Mouse (Mus musculus) small intestine, adult 2 months (tissue): Measurements from ENCODE around the gene B3galt5.

ENCODE experiments used
- CTCF ChIP-seq: fragments of 200-500 bp; IDR thresholded peaks from 2 replicates; pipeline ENCODE4 v1.5.1; 2012; ENCODE audit warnings: low read depth, mild to moderate bottlenecking, control low read depth, inconsistent platforms, low read length, moderate library complexity, mixed read lengths; ENCODE audit not compliant: insufficient replicate concordance, insufficient read length; ENCODE audit errors: extremely low read depth
- POLR2A ChIP-seq: fragments of 200-500 bp; IDR thresholded peaks from 2 replicates; pipeline ENCODE4 v1.6.1; 2012; ENCODE audit warnings: low read depth, mild to moderate bottlenecking, control low read depth, inconsistent platforms, low read length, moderate library complexity

DNA sequence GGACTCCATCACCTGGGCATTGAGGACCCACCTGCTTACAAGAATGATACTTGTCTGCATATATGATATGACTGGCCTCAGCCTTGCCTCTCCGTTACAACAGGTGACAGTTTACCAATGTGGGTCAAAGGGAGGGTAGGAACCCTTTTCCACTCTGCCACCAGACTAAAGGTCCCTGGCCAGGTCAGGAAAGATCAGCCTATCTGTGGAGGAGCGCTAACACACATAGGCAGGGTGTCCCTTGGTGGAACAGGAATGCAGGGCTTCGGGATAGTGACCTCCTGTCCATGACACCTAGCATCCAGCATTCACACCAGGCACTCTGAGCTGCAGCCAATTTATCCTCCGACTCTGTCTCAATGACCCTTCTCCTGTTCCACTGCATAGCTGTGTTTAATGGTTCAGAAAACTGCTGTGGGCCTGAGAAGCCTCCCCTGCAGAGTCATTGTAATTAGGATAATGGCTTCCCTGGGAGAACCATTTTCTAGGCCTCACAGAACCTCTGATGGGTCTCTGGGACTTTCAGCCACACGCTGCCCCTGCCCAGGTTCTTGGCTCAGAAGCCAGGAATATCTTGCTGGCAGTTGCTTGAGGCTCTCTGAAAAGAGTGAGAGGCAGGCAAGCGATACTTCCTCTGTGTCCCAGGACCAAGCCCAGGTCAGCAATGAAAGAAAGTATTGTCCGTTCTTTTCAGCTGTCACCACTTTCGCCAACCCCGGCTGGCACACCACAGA lies 43.1 kb downstream of the B3galt5 start:
- TF ChIP-seq POLR2A (no peak), CTCF (no peak)
